12 mouse cellular contexts compared by ENCODE assay signal in genomic region chr7:45342081-45342480, GRCm38 (mm10). TPM values are rescaled to one million over a fixed set of nuclear protein-coding genes. Genes with fewer than 3 reads are reported as not detected.
"Had no signal": no experiment of that assay in that cellular context is flagged by ENCODE, and none has a peak within 500 bp of the region (broad histone marks: within the 10 kb centered on the region; RNA-seq: fewer than 3 reads in every experiment).

No protein-coding gene starts in this region.

- H3K27me3 ChIP-seq: stomach, embryonic 15.5 days had no signal

- H3K9me3 ChIP-seq: kidney, embryonic 15.5 days; limb, embryonic 13.5 days; liver, embryonic 15.5 days; midbrain, embryonic 10.5 days; neural tube, embryonic 15.5 days; stomach, embryonic 15.5 days had no signal

- H3K4me3 ChIP-seq: kidney, embryonic 15.5 days; myocyte; neural tube, embryonic 15.5 days; stomach, embryonic 15.5 days had no signal

- DNase-seq: lung, postnatal 36 days; midbrain, embryonic 14.5 days had no signal

- H3K9ac ChIP-seq: kidney, embryonic 15.5 days; limb, embryonic 13.5 days; liver, embryonic 15.5 days; neural tube, embryonic 15.5 days; stomach, embryonic 15.5 days had no signal

- H3K27ac ChIP-seq: kidney, embryonic 15.5 days; limb, embryonic 13.5 days; liver, embryonic 15.5 days; midbrain, embryonic 10.5 days; neural tube, embryonic 15.5 days had no signal

- H3K36me3 ChIP-seq: kidney, embryonic 15.5 days; limb, embryonic 13.5 days; liver, embryonic 15.5 days; stomach, embryonic 15.5 days had no signal

RNA-seq across cellular contexts. Expression of gene Hrc, which starts 7.0 kb away (rescaled TPM):
- total RNA-seq: megakaryocyte progenitor cell, adult 5-6 weeks had no signal
- polyA plus RNA-seq: liver, adult 2 months; midbrain, embryonic 14.5 days had no signal

RNA-seq across cellular contexts. Expression of gene Ppfia3, which starts 24.7 kb away (rescaled TPM):
- total RNA-seq: liver, adult 2 months; megakaryocyte progenitor cell, adult 5-6 weeks had no signal
- polyA plus RNA-seq: liver, adult 2 months had no signal

RNA-seq across cellular contexts. Expression of gene Lin7b, which starts 28.3 kb away (rescaled TPM):
- total RNA-seq: liver, adult 2 months; megakaryocyte progenitor cell, adult 5-6 weeks had no signal
- polyA plus RNA-seq: liver, adult 2 months; liver, embryonic 15.5 days; lung, postnatal 0 days had no signal
